Mouse (Mus musculus): Measurements from ENCODE around the gene Rrbp1.

- TF ChIP-seq CTCF (IDR thresholded peaks at IDR 0.05; ENCODE audit: insufficient read depth, low read length): no peak
- no peak for TF ChIP-seq POLR2A (IDR thresholded peaks at IDR 0.05; ENCODE audit: borderline replicate concordance, extremely low read depth, low read depth, low read length)
Observed at GRCm38 (mm10) chr2:144045756-144046560, 34.9 kb upstream of the Rrbp1 start.
